Mouse (Mus musculus) thymus, postnatal 10 days (tissue): Measurements from ENCODE around the gene Sf1.
A peak's percentile ranks its signal among the peaks of the same experiment; 100 is the strongest.

ENCODE experiments used
- DNase-seq, 2 experiments: peaks; one replicate each; pipeline ENCODE4 v3.0.0; 2021; ENCODE audit warnings: low spot score in 2 of 2

Sf1 gene

DNA sequence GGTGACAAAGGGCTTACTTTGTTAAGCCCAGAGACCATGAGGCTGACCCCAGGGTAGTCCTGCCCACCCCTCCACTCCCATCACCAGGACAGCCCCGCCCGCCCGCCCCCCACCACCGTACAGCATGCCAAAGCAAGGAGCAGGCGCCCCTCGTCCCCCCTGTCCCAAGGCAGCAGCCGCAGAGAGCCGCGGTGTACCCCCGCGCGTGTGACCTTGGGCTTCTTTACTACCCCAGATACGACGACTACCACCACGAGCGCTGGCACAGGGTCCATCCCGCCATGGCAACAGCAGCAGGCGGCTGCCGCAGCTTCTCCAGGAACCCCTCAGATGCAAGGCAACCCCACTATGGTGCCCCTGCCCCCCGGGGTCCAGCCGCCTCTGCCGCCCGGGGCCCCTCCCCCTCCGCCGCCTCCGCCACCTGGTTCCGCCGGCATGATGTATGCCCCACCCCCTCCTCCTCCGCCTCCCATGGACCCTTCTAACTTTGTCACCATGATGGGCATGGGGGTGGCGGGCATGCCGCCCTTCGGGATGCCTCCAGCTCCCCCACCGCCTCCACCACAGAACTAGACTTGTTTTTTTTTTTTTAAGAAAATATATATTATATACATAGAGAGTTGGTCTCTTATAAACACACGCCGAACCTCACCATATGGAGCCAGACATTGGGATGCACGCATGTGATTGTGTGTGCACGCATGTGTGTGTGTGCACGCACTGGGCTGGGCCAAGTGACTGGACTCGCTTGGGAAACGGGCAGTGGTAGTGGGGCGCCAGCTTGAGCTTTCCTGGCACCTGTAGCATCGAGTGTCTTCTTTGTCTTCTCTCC, 12.1 kb downstream of the Sf1 start:
- DNase-seq: no peak

- peak in 1 of 2 experiments; percentile 44 for DNase-seq
These were observed 12.7 kb downstream of the Sf1 start for GRCm38 (mm10) chr19:6376255-6376564.

GRCm38 (mm10) chr19:6376643-6377042, 13.2 kb downstream of the Sf1 start:
- DNase-seq: no peak

- no peak for DNase-seq
These were observed 14.0 kb downstream of the Sf1 start for GRCm38 (mm10) chr19:6377327-6378040.

GRCm38 (mm10) chr19:6380411-6381166, 17.1 kb downstream of the Sf1 start:
- DNase-seq: no peak

DNA sequence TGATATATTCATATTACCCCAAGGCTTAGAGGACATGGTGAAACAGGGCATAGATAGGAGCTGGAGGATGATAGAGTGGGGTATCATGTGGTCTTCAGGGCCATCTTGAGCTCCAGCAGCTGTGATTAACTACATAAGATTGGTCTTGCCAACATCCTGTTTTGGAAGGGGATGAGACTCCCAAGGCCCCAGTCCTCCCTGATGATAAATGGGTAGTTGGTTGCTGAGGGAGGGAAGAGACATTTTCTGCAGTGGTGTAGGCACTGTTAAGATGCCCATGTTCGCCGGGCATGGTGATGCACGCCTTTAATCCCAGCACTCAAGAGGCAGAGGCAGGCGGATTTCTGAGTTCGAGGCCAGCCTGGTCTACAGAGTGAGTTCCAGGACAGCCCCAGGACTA, 17.7 kb downstream of the Sf1 start:
- no peak for DNase-seq

GRCm38 (mm10) chr19:6382323-6382924, 18.9 kb downstream of the Sf1 start:
- DNase-seq: no peak

- no peak for DNase-seq
These were observed 20.0 kb downstream of the Sf1 start for GRCm38 (mm10) chr19:6383470-6383869.

DNA sequence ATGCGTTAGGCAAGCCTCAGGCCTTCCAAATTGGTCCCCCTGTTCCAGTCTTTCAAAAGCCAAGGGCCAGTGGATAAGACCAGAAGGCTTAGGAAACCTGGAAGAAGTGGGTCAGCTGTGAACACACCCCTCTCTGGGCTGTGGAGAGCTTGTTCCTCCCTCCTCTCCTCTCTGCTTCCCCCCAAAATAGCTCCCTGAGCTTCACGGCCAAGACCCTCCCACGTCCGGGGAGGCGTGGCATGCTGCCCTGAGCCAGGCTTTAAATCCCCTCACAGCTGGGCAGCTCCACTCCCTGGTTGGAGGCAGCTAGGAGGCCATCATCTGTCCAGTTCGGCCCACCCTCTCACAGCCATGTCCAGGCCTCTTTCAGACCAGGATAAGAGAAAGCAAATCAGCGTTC, 20.6 kb downstream of the Sf1 start, which contains the start of gene Pygm:
Gene Pygm, plus strand, starts transcription at position 272 of the 400 bp plus-strand sequence.
- no peak for DNase-seq

- no peak for DNase-seq
These were observed 21.5 kb downstream of the Sf1 start for GRCm38 (mm10) chr19:6384954-6385353.

- no peak for DNase-seq
These were observed 21.9 kb downstream of the Sf1 start for GRCm38 (mm10) chr19:6385419-6385818.

DNA sequence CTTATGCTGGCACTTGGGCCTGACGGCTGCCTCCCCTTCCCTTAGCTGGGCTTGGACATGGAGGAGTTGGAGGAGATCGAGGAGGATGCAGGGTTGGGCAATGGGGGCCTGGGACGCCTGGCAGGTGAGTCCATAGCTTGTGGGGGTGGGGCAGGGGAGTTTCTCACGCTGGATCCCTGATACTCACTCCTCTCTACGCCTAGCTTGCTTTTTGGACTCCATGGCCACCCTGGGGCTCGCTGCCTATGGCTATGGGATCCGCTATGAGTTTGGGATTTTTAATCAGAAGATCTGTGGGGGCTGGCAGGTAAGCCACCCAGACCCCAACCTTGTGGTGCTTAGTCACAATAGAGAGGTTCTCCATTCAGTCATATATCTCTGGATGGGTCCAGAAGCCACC, 22.3 kb downstream of the Sf1 start:
- DNase-seq: no peak

GRCm38 (mm10) chr19:6386234-6386633, 22.7 kb downstream of the Sf1 start:
- DNase-seq: no peak

- no peak for DNase-seq
These were observed 24.5 kb downstream of the Sf1 start for GRCm38 (mm10) chr19:6388006-6388405.

DNA sequence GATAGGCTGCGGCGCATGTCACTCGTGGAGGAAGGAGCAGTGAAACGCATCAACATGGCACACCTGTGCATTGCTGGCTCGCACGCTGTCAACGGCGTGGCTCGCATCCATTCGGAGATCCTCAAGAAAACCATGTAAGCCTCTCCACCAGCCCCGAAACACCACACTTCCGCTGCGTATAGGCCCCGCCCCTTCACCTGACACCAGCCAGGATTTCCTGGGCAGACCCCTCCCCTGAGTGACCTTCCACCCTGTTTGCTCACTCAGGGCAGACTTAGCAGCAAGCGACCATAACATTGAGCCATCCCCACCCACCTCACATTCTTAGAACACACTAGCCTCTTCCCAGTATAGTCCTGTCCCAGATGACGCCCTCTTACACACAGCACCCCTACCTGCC, 26.3 kb downstream of the Sf1 start:
- DNase-seq: peak; percentile 60 to 67

GRCm38 (mm10) chr19:6390251-6390650, 26.8 kb downstream of the Sf1 start:
- DNase-seq: no peak

GRCm38 (mm10) chr19:6392743-6393393, 29.4 kb downstream of the Sf1 start:
- no peak for DNase-seq

DNA sequence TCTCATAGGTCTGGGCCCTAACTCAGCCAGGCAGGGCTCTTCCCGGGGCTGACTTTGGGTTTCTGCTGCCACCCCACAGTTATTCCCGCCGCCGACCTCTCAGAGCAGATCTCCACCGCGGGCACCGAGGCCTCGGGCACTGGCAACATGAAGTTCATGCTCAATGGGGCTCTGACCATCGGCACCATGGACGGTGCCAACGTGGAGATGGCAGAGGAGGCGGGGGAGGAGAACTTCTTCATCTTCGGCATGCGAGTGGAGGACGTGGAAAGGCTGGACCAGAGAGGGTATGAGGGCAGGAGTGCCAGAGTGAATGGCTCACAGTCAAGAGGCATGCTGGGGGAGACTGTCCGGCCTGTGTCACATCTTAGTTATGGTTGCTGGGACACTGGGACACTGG, 30.1 kb downstream of the Sf1 start:
- no peak for DNase-seq

DNA sequence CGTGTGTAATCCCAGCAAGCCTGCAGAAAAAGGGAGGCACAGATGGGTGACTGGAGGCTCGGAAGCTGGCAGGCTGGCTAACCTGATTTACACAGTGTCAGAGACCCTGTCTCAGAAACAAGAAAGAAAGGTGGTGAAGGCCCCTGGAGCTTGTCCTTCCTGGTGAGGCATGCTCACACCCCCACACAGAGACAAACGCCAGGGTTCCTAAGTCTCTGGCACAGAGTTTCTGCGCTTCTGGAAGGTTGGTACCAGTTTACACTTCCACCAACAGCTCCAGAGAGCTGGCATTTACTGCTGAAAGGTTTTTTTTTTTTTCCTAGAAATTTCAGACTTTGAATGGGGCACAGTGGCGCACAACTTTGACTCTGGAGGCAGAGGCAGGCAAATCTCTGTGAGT, 32.7 kb downstream of the Sf1 start:
- no peak for DNase-seq

DNA sequence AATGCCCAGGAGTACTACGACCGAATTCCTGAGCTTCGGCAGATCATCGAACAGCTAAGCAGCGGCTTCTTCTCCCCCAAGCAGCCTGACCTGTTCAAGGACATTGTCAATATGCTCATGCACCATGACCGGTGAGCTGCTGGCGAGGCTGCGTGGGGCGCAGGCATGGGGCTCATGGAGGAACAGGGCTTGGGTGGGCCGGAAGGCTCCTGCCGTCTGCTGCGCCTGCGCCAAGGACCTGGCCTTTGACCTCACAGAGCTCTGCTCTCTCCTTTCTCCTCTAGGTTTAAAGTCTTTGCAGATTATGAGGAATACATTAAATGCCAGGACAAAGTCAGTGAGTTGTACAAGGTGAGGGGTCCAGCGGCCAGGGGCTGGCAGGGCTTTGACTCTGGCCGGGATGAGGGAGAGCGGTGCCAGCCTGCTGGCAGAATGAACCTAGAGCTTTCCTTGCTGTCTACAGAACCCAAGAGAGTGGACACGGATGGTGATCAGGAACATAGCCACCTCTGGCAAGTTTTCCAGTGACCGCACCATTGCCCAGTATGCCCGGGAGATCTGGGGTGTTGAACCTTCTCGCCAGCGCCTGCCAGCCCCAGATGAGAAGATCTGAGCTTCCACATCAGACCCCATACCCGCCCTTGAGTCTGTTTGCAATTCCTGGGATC, 34.2 kb downstream of the Sf1 start:
- peak in 1 of 2 experiments; percentile 31 for DNase-seq
